Mouse (Mus musculus): ENCODE data around the gene Rundc3a. TPM values are rescaled to one million over a fixed set of nuclear protein-coding genes. Genes with fewer than 3 reads are reported as not detected.
"Not testable (repeated sequence)": the region's sequence is repeated elsewhere in the genome, so short reads cannot be mapped to it uniquely, and the experiment has no call there.

Rundc3a gene
- polyA plus RNA-seq, 1 experiment from 2014 or later: 117 TPM

DNA sequence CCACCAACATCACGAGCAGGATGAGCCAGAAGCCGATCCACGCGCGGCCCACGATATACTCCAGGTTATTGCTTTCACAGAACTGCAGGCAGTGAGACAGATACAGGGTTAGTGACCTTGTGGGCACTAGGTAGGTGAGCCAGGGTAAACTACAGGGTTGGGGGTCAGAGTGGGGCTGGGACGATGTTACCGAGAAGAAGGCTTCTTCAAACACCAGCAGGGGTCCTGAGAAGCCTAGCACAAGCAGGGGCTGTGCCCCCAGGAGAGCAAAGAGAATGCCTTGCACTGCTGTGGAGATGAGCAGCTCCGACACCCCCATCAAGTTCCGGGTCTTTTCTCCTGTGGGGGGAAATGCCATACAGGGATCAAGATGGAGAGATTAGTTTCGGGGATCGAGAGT is 37.0 kb upstream of the Rundc3a start:
- no peaks in the 10 kb centered on the region for H3K9me3 ChIP-seq
- no peak for ATAC-seq (ENCODE audit: low FRiP score, low read depth)
- no peak overlapping the region for H3K9ac ChIP-seq (replicated peaks)
- no peak overlapping the region for H3K27ac ChIP-seq (replicated peaks)
- H3K27me3 ChIP-seq: peaks cover 23% of the 10 kb centered on the region
- no peak overlapping the region for H3K4me2 ChIP-seq (replicated peaks)
- H3K4me1 ChIP-seq: no peaks in the 10 kb centered on the region
- 83% methylated on average over 12 of the region's 12 CpGs for WGBS
- no peaks in the 10 kb centered on the region for H3K36me3 ChIP-seq
- no peak overlapping the region for H3K4me3 ChIP-seq

- H3K27ac ChIP-seq (replicated peaks): no peak overlapping the region
- H3K9me3 ChIP-seq: no peaks in the 10 kb centered on the region
- 75% methylated on average over 31 of the region's 31 CpGs for WGBS
- peaks cover 19% of the 10 kb centered on the region for H3K27me3 ChIP-seq
- no peak for ATAC-seq (ENCODE audit: low FRiP score, low read depth)
- H3K4me1 ChIP-seq: no peaks in the 10 kb centered on the region
- H3K9ac ChIP-seq (replicated peaks): no peak overlapping the region
- no peaks in the 10 kb centered on the region for H3K36me3 ChIP-seq
- H3K4me3 ChIP-seq: no peak overlapping the region
- no peak overlapping the region for H3K4me2 ChIP-seq (replicated peaks)
Measured at GRCm38 (mm10) chr11:102356636-102357350, 36.4 kb upstream of the Rundc3a start.

DNA sequence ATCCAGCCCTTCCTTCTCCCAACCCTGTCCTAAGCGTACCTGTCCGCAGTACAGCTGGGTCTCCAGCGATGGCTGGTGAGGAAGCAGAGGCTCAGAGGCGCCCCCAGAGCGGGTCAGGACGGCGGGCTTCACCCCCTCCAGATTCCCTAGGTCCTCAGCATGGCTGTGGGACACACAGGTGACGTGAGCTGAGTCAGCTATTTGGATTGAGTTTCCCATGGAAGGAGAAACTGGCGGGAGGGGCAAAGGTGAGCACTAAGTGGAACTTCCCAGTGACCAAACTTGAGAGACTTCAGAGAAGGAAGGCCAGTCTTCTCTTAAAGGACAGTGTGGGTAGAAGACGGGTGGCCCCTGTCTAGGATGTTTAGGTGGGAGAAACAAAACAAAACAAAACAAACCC is 34.8 kb upstream of the Rundc3a start:
- no peak overlapping the region for H3K9ac ChIP-seq (replicated peaks)
- H3K9me3 ChIP-seq: no peaks in the 10 kb centered on the region
- H3K4me2 ChIP-seq (replicated peaks): no peak overlapping the region
- WGBS: 79% methylated on average over 10 of the region's 10 CpGs
- peaks cover 15% of the 10 kb centered on the region for H3K27me3 ChIP-seq
- no peak overlapping the region for H3K4me3 ChIP-seq
- no peak for ATAC-seq (ENCODE audit: low FRiP score, low read depth)
- H3K27ac ChIP-seq (replicated peaks): no peak overlapping the region
- no peaks in the 10 kb centered on the region for H3K4me1 ChIP-seq
- no peaks in the 10 kb centered on the region for H3K36me3 ChIP-seq

DNA sequence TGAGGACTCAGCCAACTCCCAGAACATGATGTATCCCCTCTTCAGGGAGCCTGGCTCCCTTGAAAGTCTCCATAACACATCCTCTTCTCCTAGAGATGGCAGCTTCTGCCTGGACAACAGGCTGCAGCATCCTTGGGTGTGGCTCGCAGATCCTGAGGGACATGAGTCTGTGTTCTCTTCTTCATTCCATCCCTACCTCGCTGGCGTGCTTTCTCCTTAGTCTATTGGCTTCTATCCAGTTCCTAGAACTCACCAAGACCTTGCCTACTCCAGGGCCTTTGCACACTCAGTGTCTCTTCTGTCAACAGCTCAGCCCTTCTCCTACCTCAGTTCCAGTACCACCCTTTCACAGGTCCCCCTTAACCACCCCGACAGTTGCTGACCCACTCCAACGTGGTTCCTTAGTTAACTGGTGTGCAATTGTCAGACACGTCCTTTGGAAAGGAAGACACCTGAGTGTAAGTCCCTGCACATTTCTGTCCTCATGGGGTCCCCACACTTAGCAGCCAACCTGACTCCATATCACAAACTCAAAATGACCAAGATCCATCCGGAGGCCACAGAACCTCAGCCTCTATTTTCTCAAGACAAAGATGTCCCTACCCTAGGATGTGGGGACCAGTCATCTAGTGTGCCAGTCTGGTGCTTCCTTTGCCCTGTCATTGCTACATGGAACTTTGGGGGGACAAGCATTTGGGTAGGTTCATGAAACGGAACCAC is 31.3 kb upstream of the Rundc3a start:
- WGBS: 88% methylated on average over 8 of the region's 8 CpGs
- H3K4me3 ChIP-seq: no peak overlapping the region
- ATAC-seq (ENCODE audit: low FRiP score, low read depth): no peak

DNA sequence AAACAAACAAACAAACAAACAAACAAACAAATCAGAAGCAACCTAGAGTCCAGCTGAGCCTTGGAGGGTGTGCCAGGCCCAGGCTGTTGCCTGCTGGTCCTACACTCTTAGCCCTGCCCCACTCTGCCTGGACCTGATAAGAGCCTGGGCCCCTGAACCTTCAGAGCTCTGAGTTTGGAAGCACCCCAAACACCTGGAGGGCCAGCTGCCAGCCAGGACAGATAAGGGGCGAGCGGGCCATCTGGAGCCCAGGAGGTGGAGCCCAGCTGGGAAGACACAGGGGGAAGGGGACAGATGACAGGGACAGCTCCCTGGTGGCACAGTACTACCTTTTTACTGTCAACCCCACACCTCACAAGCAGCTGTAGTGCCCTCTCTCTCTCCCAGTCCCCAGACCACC is 29.6 kb upstream of the Rundc3a start:
- H3K36me3 ChIP-seq: no peaks in the 10 kb centered on the region
- H3K27me3 ChIP-seq: peaks cover 12% of the 10 kb centered on the region; the same call in 1 of the 2 replicates
- no peak overlapping the region for H3K9ac ChIP-seq (replicated peaks)
- 42% methylated on average over 2 of the region's 2 CpGs for WGBS
- no peak for ATAC-seq (ENCODE audit: low FRiP score, low read depth)
- H3K4me1 ChIP-seq: no peaks in the 10 kb centered on the region
- H3K9me3 ChIP-seq: no peaks in the 10 kb centered on the region
- no peak overlapping the region for H3K4me3 ChIP-seq
- H3K27ac ChIP-seq (replicated peaks): no peak overlapping the region
- H3K4me2 ChIP-seq (replicated peaks): no peak overlapping the region

More for the DNA sequence above, 31.3 kb upstream of the Rundc3a start:
- H3K9ac ChIP-seq (replicated peaks): no peak overlapping the region
- no peaks in the 10 kb centered on the region for H3K36me3 ChIP-seq
- no peak overlapping the region for H3K4me2 ChIP-seq (replicated peaks)
- no peaks in the 10 kb centered on the region for H3K4me1 ChIP-seq
- H3K9me3 ChIP-seq: no peaks in the 10 kb centered on the region
- H3K27me3 ChIP-seq: peaks cover 12% of the 10 kb centered on the region
- H3K27ac ChIP-seq (replicated peaks): no peak overlapping the region

GRCm38 (mm10) chr11:102364570-102365371 is 28.4 kb upstream of the Rundc3a start:
- ATAC-seq (ENCODE audit: low FRiP score, low read depth): no peak
- H3K27ac ChIP-seq (replicated peaks): no peak overlapping the region
- WGBS: 74% methylated on average over 14 of the region's 14 CpGs
- no peak overlapping the region for H3K4me2 ChIP-seq (replicated peaks)
- H3K9ac ChIP-seq (replicated peaks): no peak overlapping the region
- no peaks in the 10 kb centered on the region for H3K9me3 ChIP-seq
- H3K27me3 ChIP-seq: peaks cover 7% of the 10 kb centered on the region; the same call in 1 of the 2 replicates
- no peaks in the 10 kb centered on the region for H3K4me1 ChIP-seq
- H3K4me3 ChIP-seq: no peak overlapping the region
- H3K36me3 ChIP-seq: no peaks in the 10 kb centered on the region

- Histone ChIP-seq H3K4me1 (no peaks in the 10 kb centered on the region), H3K9ac (replicated peaks) (no peak overlapping the region), H3K9me3 (no peaks in the 10 kb centered on the region), H3K4me3 (no peak overlapping the region), H3K27me3 (peaks cover 7% of the 10 kb centered on the region; the same call in 1 of the 2 replicates), H3K36me3 (no peaks in the 10 kb centered on the region), H3K27ac (replicated peaks) (no peak overlapping the region), H3K4me2 (replicated peaks) (no peak overlapping the region)
- 53% methylated on average over 4 of the region's 4 CpGs for WGBS
- no peak for ATAC-seq (ENCODE audit: low FRiP score, low read depth)
Measured at GRCm38 (mm10) chr11:102365699-102366098, 27.5 kb upstream of the Rundc3a start.

GRCm38 (mm10) chr11:102366103-102366502 is 27.1 kb upstream of the Rundc3a start, which contains the start of gene Slc4a1:
Gene Slc4a1 (minus strand): TSS chr11:102366203.
- not testable (repeated sequence) for H3K4me3 ChIP-seq; H3K9ac ChIP-seq (replicated peaks); H3K9me3 ChIP-seq; H3K36me3 ChIP-seq; H3K27ac ChIP-seq (replicated peaks); ATAC-seq (ENCODE audit: low FRiP score, low read depth); H3K27me3 ChIP-seq; H3K4me2 ChIP-seq (replicated peaks); H3K4me1 ChIP-seq
- WGBS: 78% methylated on average over 8 of the region's 8 CpGs

- H3K4me2 ChIP-seq (replicated peaks): no peak overlapping the region
Measured at GRCm38 (mm10) chr11:102367504-102368280, 25.5 kb upstream of the Rundc3a start.

GRCm38 (mm10) chr11:102368347-102368746 is 24.9 kb upstream of the Rundc3a start:
- Histone ChIP-seq H3K27ac (replicated peaks) (no peak overlapping the region), H3K9ac (replicated peaks) (no peak overlapping the region), H3K9me3 (no peaks in the 10 kb centered on the region), H3K4me2 (replicated peaks) (no peak overlapping the region), H3K4me1 (no peaks in the 10 kb centered on the region), H3K4me3 (no peak overlapping the region), H3K36me3 (no peaks in the 10 kb centered on the region), H3K27me3 (peaks cover 10% of the 10 kb centered on the region; the same call in 1 of the 2 replicates)
- 80% methylated on average over 5 of the region's 5 CpGs for WGBS
- no peak for ATAC-seq (ENCODE audit: low FRiP score, low read depth)

More at GRCm38 (mm10) chr11:102367504-102368280, 25.5 kb upstream of the Rundc3a start:
- H3K4me3 ChIP-seq: no peak overlapping the region
- no peaks in the 10 kb centered on the region for H3K36me3 ChIP-seq
- 84% methylated on average over 9 of the region's 9 CpGs for WGBS
- peaks cover 5% of the 10 kb centered on the region; the same call in 1 of the 2 replicates for H3K27me3 ChIP-seq
- H3K9me3 ChIP-seq: no peaks in the 10 kb centered on the region
- no peak overlapping the region for H3K9ac ChIP-seq (replicated peaks)
- H3K27ac ChIP-seq (replicated peaks): no peak overlapping the region
- H3K4me1 ChIP-seq: no peaks in the 10 kb centered on the region
- no peak for ATAC-seq (ENCODE audit: low FRiP score, low read depth)

GRCm38 (mm10) chr11:102369263-102369662 is 23.9 kb upstream of the Rundc3a start:
- Histone ChIP-seq H3K9me3 (no peaks in the 10 kb centered on the region), H3K4me2 (replicated peaks) (no peak overlapping the region), H3K27ac (replicated peaks) (no peak overlapping the region), H3K27me3 (peaks cover 16% of the 10 kb centered on the region; the same call in 1 of the 2 replicates), H3K4me3 (no peak overlapping the region), H3K36me3 (no peaks in the 10 kb centered on the region), H3K4me1 (no peaks in the 10 kb centered on the region), H3K9ac (replicated peaks) (no peak overlapping the region)
- no peak for ATAC-seq (ENCODE audit: low FRiP score, low read depth)
- 77% methylated on average over 4 of the region's 4 CpGs for WGBS
